Mouse (Mus musculus): ENCODE data around the gene Vps53.

DNA sequence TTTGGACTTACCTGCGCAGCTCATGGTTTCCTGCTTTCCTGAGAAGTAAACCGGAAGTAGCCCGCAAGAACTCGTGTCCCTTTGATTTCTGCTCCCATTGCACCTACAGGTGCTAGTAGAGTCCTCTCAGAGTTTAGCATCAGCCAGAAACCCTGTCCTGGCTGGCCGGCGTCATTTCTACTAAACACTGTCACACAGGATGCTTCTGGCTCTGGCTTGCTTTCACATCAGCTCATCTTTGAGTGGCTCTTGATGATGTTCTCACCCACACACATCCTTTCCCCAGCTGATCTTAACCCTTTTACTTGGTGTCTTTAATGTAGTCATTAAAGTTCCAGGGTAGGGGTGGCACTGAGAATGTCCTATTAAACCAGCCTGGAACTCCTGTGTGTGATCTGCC lies 164.2 kb downstream of the Vps53 start:
- TF ChIP-seq POLR2A (IDR thresholded peaks at IDR 0.05; ENCODE audit: extremely low read depth, insufficient read depth, low read length) = no peak
- TF ChIP-seq CTCF (IDR thresholded peaks at IDR 0.05; ENCODE audit: extremely low read depth, insufficient read depth, low read length) = no peak

All from cortical plate, adult 2 months (tissue).